Mouse (Mus musculus) heart, postnatal 4 days (tissue): ENCODE measurements around the gene A630010A05Rik. TPM values are rescaled to one million over a fixed set of nuclear protein-coding genes. Genes with fewer than 3 reads are reported as not detected.
"Not testable (repeated sequence)": the region's sequence is repeated elsewhere in the genome, so short reads cannot be mapped to it uniquely, and the experiment has no call there.

ENCODE experiments used
- DNase-seq: peaks from one replicate; pipeline ENCODE4 v3.0.0; 2021
- total RNA-seq, 2 experiments: library from RNA; stranded (reverse); gene quantifications; 2 replicates each; pipeline ENCODE4 v1.2.3; 2021

The A630010A05Rik gene
- not detected for total RNA-seq

DNA sequence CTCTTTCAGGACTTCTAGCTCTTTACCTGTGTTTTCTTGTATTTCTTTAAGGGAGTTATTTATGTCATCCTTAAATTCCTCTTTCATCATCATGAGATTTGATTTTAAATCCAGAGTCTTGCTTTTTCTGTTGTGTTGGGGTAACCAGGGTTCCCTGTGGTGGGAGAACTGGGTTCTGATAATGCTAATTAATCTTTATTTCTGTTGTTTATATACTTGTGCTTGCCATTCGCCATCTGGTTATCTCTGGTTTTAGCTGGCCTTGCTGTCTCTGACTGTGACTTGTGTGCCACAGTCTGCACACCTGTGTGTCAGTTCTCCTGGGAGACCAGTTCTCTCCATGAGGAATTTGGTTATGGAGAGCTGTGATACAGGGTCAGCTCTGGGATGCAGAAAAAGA, at the start of gene A630010A05Rik:
Gene A630010A05Rik (plus strand): TSS at position 301 of the 400 bp plus-strand sequence.
- no peak for DNase-seq

DNA sequence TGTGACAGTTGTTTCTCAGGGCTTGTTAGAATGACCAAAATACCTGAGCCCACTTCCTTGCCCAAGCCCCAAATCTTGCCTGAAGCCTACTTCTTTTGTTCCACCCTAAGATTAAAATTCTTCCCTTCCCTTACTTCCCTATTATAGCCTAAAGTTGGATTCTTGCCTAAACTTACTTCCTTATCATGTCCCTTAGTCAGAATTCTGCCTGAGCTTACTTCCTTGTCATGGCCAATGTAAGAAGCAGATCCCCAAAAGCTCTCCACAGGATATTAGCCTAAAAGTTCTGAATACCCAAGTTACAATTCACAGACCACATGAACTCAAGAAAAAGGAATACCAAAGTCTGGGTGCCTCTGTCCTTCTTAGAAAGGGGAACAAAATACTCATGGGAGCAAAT, 26.4 kb upstream of the A630010A05Rik start:
- no peak for DNase-seq

DNA sequence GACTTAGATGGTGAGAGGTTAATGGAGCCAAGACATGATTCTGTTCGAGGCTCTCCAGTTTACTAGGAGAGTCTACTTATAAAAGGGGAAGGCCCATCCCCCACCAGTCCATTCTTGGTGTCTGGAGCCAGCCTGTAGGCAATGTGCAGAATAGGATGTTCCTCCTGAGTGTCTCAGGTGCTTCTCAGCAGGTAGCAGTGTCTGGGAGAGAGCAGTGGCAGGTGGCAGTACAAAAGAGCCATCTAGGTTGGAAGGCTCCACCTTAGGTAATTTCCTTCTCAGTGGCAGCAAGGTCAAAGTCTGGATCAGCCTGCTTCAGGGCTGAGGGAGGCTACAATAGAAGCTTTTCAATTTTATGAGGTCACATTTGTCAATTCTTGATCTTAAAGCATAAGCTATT, 4.9 kb upstream of the A630010A05Rik start:
- DNase-seq = not testable (repeated sequence)

Other genes with a start within 250 kb of the A630010A05Rik start
- gene Fopnl, start 244.9 kb upstream of the A630010A05Rik start, total RNA-seq = 10 to 100 TPM; 55.9 to 56.0 TPM
- gene Abcc1, start 200.8 kb upstream of the A630010A05Rik start, total RNA-seq = 10 to 100 TPM; 10.8 to 11.7 TPM